Mouse (Mus musculus) heart, postnatal 0 days (tissue): ENCODE results near the gene Tec. TPM values are rescaled to one million over a fixed set of nuclear protein-coding genes. Genes with fewer than 3 reads are reported as not detected.

Experiments
- ATAC-seq: fragments of 200-750 bp; cut with Nextera tagmentation; 2 replicates; pipeline ENCODE4 v1.8.0; 2017; ENCODE audit warnings: low read depth, moderate number of reproducible peaks, moderate library complexity; ENCODE audit not compliant: insufficient read depth
- DNase-seq: peaks from one replicate; pipeline ENCODE4 v3.0.0-alpha.2; 2016; ENCODE audit warnings: low spot score
- H3K27ac ChIP-seq: fragments of 300-500 bp; sonication (generic); 2 replicates; pipeline ENCODE4 v1.5.1; 2014; ENCODE audit warnings: low read depth, mild to moderate bottlenecking
- H3K27me3 ChIP-seq: fragments of 300-500 bp; sonication (generic); 2 replicates; pipeline ENCODE4 v1.6.1; 2014; ENCODE audit warnings: low read length, mixed read lengths; ENCODE audit not compliant: control insufficient read depth, insufficient read depth
- H3K36me3 ChIP-seq: fragments of 300-500 bp; sonication (generic); replicated peaks from 2 replicates; pipeline ENCODE4 v1.6.1; 2014; ENCODE audit warnings: low read length, mixed read lengths; ENCODE audit not compliant: control insufficient read depth, insufficient read depth
- H3K4me1 ChIP-seq: fragments of 300-500 bp; sonication (generic); 2 replicates; pipeline ENCODE4 v1.6.1; 2014; ENCODE audit warnings: antibody characterized with exemption; ENCODE audit not compliant: control insufficient read depth, insufficient read depth
- H3K4me2 ChIP-seq: fragments of 300-500 bp; sonication (generic); 2 replicates; pipeline ENCODE4 v1.6.1; 2014; ENCODE audit warnings: low read depth, mild to moderate bottlenecking, low read length, moderate library complexity
- H3K4me3 ChIP-seq: fragments of 300-500 bp; sonication (generic); 2 replicates; pipeline ENCODE4 v1.5.1; 2014; ENCODE audit warnings: low read depth, low read length
- H3K9ac ChIP-seq: fragments of 300-500 bp; sonication (generic); replicated peaks from 2 replicates; pipeline ENCODE4 v1.6.1; 2014; ENCODE audit warnings: low read depth, low read length, mixed read lengths
- H3K9me3 ChIP-seq: fragments of 300-500 bp; sonication (generic); replicated peaks from 2 replicates; pipeline ENCODE4 v1.6.1; 2016; ENCODE audit warnings: low read length; ENCODE audit not compliant: control insufficient read depth
- CTCF ChIP-seq: IDR thresholded peaks from 2 replicates; pipeline ENCODE4 v1.5.1; 2016; ENCODE audit warnings: antibody characterized with exemption, control low read depth, low read depth
- EP300 ChIP-seq: IDR thresholded peaks from 2 replicates; pipeline ENCODE4 v1.6.1; 2016; ENCODE audit warnings: antibody characterized with exemption, low read depth
- WGBS: fragments of 180-500 bp; shearing (Covaris S2); extraction: QIAGEN DNeasy Blood & Tissue Kit; methylation state at CpG from one replicate; pipeline ENCODE4 v1.1.7; 2014; 5-methylcytosine and 5-hydroxymethylcytosine counted together
- polyA plus RNA-seq: library from polyadenylated mRNA; unstranded; fragments of >200 nt; fragmentation: Nextera tagmentation; extraction: Ambion mirVana; gene quantifications from 2 replicates; pipeline ENCODE4 v1.2.1, GENCODE M21; 2015
- total RNA-seq: library from RNA; depleted of rRNA; stranded (reverse); fragments of >200 nt; gene quantifications from 2 replicates; pipeline ENCODE4 v1.2.3, GENCODE M21; 2014; ENCODE audit warnings: low replicate concordance

Gene Tec
- total and polyA plus RNA-seq, 2 experiments from 2014 or later, result 11.1 to 16.2 TPM

- H3K9ac ChIP-seq, result no peak overlapping the region
- H3K9me3 ChIP-seq, result no peaks in the 10 kb centered on the region
- ATAC-seq (no peak), DNase-seq (no peak)
- TF ChIP-seq CTCF (no peak), EP300 (no peak)
- H3K4me3 ChIP-seq, result no peak overlapping the region
- H3K27ac ChIP-seq, result no peak overlapping the region
- WGBS, result 74% methylated on average over 7 of the region's 7 CpGs
- no peaks in the 10 kb centered on the region for H3K36me3 ChIP-seq
- H3K27me3 ChIP-seq, result no peaks in the 10 kb centered on the region
- H3K4me1 ChIP-seq, result peaks cover 30% of the 10 kb centered on the region
- no peak overlapping the region for H3K4me2 ChIP-seq
These were observed 15.8 kb downstream of the Tec start for GRCm38 (mm10) chr5:72852301-72852995.

GRCm38 (mm10) chr5:72851674-72852098, 16.6 kb downstream of the Tec start:
- Histone ChIP-seq H3K4me2 (no peak overlapping the region), H3K36me3 (no peaks in the 10 kb centered on the region), H3K9me3 (no peaks in the 10 kb centered on the region), H3K4me1 (peaks cover 37% of the 10 kb centered on the region), H3K27ac (no peak overlapping the region), H3K9ac (no peak overlapping the region), H3K27me3 (no peaks in the 10 kb centered on the region), H3K4me3 (no peak overlapping the region)
- no peak for ATAC-seq
- DNase-seq, result no peak
- TF ChIP-seq EP300 (no peak), CTCF (no peak)
- 15% methylated on average over 4 of the region's 4 CpGs for WGBS

- Histone ChIP-seq H3K9me3 (no peaks in the 10 kb centered on the region), H3K9ac (no peak overlapping the region), H3K27ac (no peak overlapping the region), H3K4me3 (no peak overlapping the region), H3K4me1 (peaks cover 38% of the 10 kb centered on the region), H3K27me3 (no peaks in the 10 kb centered on the region), H3K36me3 (no peaks in the 10 kb centered on the region), H3K4me2 (no peak overlapping the region)
- DNase-seq, result no peak
- WGBS, result 77% methylated on average over 12 of the region's 12 CpGs
- ATAC-seq, result no peak
- TF ChIP-seq EP300, result no peak
- no peak for TF ChIP-seq CTCF
These were observed 17.2 kb downstream of the Tec start for GRCm38 (mm10) chr5:72850926-72851673.

GRCm38 (mm10) chr5:72848889-72849435, 19.3 kb downstream of the Tec start:
- ATAC-seq, result no peak
- Histone ChIP-seq H3K27ac (no peak overlapping the region), H3K9ac (no peak overlapping the region), H3K4me1 (peaks cover 29% of the 10 kb centered on the region), H3K4me3 (no peak overlapping the region), H3K36me3 (no peaks in the 10 kb centered on the region), H3K9me3 (no peaks in the 10 kb centered on the region), H3K27me3 (no peaks in the 10 kb centered on the region), H3K4me2 (no peak overlapping the region)
- DNase-seq, result no peak
- TF ChIP-seq EP300 (no peak), CTCF (no peak)
- 85% methylated on average over 6 of the region's 6 CpGs for WGBS

GRCm38 (mm10) chr5:72846712-72847111, 21.6 kb downstream of the Tec start:
- 27% methylated on average over 1 of the region's 4 CpGs for WGBS
- H3K4me1 ChIP-seq, result peaks cover 23% of the 10 kb centered on the region
- peak overlapping the region; percentile 30; the same call in 1 of the 2 replicates for H3K27ac ChIP-seq

More at GRCm38 (mm10) chr5:72846712-72847111, 21.6 kb downstream of the Tec start:
- DNase-seq (peak; percentile 49), ATAC-seq (no peak)
- H3K4me2 ChIP-seq, result no peak overlapping the region
- no peak overlapping the region for H3K9ac ChIP-seq
- H3K27me3 ChIP-seq, result no peaks in the 10 kb centered on the region
- no peak for TF ChIP-seq CTCF
- H3K36me3 ChIP-seq, result no peaks in the 10 kb centered on the region
- no peak overlapping the region for H3K4me3 ChIP-seq
- H3K9me3 ChIP-seq, result no peaks in the 10 kb centered on the region
